Mouse (Mus musculus): Measurements from ENCODE around the gene Sept9.
A peak's percentile ranks its signal among the peaks of the same experiment; 100 is the strongest.

Sept9 gene

DNA sequence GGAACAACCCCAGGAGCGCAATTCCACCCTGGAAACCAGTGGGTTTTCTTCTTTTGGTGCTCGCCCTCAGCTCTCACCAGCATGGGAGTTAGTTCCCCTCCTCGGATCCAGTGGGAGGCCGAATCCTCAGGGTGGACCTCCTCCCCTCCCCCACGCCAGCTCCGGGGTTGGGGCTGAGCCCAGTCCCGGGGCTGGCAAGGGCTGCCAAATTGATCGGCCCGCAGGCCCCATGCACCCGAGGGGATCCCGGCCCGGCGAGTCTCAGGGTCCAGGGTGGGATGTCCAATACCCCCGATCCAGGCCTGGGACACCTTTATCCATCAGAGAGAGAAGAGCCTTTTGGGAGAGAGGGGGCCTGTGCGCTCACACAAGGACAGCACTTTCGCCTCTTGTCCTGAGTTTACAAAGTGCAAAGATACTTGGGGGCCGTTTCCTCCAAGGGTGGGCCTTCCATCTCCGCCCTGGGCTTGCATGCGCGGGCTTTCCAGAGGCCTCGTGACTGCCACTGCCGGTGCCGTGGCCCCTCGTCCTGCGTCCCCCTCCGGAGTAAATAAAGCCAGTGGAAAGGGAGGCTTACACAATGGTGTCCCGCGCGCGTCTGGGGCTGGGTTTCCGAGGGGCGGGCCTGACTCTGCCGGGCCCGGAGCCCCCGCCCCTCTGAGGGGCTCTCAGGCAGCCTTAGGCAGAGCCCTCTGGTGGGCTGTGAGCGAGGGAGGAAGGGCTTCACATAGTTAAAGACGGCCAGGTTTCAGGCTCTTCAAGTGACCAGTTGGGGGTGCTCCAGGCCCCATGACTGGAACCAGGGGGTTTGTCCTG, 67.7 kb downstream of the Sept9 start:
- peak; percentile 49 for DNase-seq

GRCm38 (mm10) chr11:117267828-117268227, 68.4 kb downstream of the Sept9 start:
- DNase-seq: no peak

DNA sequence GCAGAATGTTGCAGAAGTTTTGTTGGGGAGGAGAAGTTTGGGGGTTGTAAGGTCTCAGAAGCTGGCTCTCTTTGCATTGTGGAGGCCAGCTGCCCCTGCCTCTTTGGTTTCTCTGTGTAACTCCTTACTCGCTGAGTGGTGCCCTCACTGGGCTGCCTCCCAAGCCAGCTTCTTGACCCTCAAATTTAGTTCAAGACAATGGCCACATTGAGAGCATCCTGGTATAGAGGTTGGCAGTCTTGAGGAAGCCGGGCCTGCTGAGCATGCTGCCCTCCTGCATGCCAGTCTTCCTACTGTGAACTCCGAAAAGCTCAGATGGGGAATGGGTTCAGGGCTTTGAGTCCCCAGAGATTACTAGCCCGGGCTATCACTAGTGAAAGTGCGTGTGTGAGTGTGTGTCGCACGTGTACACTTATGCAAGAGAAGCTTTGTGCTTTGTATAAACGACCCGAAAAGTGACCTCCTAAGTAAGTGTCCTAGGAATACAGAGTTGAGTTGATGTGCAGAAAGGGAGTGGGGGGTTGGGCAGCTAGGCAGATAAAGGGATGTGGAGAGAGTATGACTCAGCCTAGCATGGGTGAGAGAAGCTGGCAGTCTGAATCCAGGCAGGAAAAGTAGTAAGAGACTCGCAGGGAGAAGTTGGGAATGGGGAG, 69.0 kb downstream of the Sept9 start:
- DNase-seq: no peak

- DNase-seq: no peak
These were observed 69.7 kb downstream of the Sept9 start for GRCm38 (mm10) chr11:117269053-117269702.

DNA sequence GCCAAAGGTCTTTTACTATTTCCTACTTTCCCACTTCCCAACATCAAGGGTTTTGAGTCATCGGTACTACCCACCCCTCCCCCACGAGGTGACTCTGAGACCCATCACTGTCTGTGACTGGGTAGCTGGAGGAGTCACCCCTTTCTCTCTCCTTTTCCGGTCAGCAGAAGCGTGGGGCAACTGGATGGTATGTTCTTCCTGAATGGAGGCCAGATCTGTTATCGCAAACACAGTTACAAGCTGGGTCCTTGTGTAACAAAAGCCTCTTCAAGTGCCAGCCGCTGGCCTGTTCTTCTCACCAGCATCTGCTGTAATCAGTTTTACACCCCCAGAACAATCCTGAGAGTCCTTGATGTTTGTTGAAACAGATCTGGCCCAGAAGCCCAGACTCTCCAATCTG, 70.5 kb downstream of the Sept9 start:
- no peak for DNase-seq

GRCm38 (mm10) chr11:117274973-117275372, 75.5 kb downstream of the Sept9 start:
- no peak for DNase-seq

DNA sequence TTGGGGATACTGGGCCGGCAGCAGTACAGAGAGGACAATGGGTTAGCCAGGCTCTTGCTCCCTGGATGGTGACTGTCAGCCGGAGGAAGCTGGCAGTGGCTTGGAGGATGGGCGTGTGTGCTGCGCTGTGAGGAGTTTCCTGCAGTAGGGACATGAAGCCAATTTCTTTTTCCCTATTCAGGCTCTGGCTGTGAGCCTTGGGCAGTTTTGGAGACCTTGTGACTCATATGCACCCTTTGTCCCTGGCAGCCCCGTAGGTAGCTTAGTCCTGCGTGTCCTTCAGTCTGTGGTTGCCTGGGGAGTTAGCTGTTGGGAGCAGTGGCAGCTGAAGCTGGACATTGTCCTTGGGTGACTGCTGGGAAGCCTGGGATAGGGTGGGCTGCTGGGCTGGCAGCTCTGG, 76.5 kb downstream of the Sept9 start:
- no peak for DNase-seq

GRCm38 (mm10) chr11:117276946-117277345, 77.5 kb downstream of the Sept9 start:
- no peak for DNase-seq

GRCm38 (mm10) chr11:117278113-117278512, 78.7 kb downstream of the Sept9 start:
- no peak for DNase-seq

DNA sequence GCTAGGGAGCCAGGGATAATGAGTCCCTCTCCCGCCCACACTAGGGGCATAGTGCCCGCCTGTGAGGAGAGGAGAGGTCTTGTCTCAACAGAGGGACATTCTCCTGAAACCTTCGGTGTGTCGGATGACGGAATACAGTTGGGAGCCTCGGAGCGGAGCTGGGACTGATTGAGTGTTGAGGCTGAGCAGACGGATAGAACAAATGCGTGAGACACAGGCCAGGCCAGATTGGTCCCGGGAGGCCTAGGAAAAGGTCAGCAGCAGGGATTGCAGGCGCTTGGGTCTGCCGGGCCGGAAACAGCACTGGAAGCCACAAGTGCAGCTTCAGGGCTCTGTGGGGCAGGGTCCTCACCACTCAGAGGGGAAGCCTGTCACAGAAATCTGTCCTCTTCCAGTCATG, 79.1 kb downstream of the Sept9 start:
- no peak for DNase-seq

- DNase-seq: no peak
These were observed 80.5 kb downstream of the Sept9 start for GRCm38 (mm10) chr11:117279993-117280392.

- DNase-seq: no peak
These were observed 83.8 kb downstream of the Sept9 start for GRCm38 (mm10) chr11:117283048-117283888.

DNA sequence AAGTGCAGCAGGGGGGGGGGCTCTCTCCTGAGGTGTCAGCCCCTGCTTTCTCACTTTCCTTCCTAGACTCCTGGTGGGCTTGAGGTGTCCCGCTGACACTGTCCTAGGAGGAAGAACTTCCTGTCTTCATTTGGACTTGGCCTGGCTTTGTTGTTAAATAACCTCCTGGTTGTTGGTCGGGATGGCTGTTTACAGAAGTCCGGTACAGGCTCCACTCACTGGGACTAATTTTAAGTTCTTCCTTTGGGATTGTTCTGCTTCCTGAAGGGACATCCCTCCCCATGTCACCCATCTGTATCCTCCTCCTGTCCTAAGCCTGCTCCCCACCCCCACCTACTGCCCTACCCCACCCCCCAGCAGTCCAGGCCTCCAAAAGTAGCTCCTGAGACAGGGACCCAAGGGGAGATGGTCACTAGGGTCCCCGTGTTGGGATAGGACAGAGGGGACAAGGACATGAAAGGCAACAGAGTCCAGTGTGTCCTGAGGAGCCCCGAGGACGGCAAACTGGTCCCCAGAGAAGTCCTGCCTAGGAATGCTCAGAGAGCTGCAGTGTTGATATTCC, 84.5 kb downstream of the Sept9 start:
- DNase-seq: no peak

DNA sequence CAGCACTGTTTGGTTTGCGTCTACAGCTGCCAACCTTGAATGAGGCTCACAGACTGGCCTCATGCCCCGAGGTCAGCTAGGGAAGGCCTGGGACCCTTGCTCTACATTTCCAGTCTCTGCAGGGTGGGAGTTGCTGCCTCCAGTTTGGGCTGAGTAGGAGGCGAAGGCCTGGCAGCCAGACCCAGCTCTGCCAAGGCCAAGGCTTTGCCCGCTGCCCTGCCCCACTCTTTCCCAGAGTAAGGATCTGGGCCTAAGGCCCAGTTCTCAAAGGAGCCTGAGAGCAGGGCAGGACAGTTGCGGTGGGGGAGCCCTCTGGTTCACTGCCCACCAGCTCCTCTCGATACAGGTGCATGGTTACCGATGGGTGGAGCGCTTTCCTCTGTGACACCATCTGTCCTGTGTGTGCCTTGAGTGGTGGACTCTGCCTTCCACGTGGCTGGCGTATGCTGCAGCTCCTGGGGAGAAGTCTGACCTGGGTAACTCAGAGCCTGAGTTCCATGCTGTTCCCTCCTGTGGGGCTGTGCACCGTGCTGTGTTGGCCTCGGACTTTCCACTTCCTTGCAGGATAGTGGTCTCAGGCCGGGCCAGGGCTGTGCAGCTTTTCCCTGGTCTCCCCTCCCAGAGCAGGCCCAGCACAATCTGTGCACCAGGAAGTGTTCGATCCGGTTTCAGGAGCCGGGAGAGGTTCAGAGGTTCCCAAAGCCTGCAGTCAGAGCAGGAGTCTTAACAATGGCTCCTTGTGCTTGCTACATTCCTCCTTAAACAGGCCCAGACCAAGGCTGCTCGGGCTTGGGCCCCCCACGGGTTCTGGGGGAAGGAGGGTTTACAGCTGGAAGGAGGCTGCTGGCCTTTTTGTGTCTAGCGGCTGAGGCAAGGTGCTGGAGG, 85.5 kb downstream of the Sept9 start:
- no peak for DNase-seq

GRCm38 (mm10) chr11:117285606-117285931, 86.1 kb downstream of the Sept9 start:
- DNase-seq: no peak

DNA sequence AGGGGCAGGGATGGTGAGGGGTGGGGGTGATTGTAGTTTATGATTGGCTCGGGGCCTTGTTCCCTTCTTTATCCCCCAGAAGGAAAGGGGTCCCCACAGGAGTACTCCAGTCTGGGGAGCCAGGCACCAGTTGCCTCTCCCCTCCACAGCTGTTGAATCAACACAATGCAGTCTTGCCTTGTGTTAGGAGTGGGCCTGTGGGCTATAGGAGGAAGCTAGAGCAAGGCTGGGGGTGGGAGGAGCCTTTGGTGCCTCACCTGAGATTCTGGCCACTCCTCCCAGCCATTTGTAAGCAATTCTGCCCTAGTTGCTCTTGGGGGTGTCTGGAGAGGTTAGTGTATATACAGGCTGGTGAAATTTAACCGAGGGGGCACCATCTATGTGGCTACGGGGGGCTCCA, 88.3 kb downstream of the Sept9 start:
- DNase-seq: no peak

DNA sequence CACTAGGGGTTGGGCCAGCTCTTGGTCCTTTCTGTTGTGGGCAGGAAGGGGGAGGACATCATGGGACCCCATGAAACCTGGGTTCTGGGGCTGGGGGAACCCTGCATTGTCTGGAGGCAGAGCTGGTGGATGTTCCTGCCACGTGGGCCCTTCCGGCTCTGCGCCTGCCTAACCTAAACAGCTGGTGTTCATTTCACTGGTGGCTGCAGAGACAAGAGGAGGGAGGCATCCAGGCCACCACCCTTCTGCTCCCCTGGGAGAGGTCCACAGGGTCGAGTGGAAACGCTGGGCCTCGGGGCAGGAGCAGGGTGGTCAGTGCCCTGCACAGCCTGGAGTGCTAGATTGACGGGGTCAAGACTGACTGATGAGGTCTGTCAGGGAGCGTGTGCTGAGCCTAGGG, 89.3 kb downstream of the Sept9 start:
- no peak for DNase-seq

DNA sequence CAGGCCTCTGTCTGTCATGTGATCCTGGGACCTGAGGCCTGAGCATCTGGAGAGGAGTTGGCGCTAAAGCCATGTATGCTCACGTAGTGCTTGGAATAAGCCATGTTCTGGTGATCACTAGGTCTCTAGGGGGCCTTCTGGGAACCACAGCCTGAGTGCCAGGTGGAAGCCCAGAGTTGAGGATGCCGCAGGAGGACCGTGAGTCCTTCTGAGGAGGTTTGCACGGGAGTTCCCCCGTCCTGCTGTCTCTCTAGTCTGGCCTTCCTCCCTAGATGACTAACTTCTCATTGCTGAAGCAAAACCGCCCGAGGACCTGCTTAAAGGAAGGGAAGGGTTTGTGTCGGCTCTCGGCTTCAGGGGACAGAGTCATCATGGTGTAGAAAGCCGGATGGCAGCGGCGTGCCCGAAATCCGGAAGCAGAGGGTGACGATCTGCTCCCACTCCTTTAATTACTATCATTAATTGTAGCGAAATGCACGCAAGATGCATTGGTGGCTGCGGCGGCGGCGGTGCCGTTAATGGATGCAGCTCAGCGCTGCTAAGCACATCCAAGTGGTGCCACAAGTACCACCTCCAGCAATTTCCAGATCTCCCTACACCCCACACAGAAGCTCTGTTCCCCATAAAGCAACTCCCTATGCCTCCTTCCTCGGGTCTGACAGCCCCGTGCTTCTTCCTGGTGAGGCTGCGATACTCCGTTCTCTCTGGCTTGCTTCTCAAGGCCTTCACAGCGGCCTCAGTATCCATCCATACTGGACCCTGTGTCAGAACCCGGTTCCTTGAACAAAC, 92.0 kb downstream of the Sept9 start:
- no peak for DNase-seq

DNA sequence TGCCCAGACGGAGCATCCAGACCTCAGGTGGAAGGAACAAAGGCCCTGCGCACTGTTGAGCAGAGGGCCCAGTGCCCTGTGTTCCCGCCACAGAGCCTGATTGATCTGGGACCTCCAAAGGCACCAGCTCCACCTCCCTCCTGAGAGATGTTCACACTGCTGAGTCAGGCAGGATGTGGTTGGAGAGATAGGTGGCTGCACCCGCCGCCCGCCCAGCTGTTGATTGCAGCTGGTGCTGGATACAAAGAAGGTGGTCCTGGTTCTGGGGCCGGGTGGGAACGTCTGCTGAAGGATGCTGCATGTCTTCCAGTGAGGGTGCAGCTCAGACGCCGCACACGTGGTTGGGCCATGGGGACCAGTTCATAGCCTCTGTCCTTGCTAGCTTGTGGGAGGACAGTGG, 93.0 kb downstream of the Sept9 start:
- no peak for DNase-seq

DNA sequence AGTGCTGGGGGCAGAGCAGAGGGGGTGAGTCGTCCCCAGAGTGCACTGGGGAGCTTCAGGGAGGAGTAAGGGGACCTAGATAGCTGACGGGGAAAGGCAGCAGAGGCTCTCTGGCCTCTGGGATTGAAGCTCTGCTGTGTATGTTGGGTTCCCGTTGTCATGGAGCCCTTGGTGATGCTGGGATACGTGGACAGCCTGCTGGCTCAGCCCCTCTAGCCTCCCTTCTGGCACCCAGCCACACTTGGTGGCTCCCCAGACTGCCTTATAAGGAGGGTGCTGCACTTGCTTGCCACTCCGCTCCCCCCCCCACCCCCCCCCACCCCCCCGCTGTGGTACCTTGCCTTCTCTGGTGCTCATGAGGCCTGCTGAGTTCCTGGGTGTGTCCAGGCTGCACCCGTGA, 95.8 kb downstream of the Sept9 start:
- DNase-seq: no peak

DNA sequence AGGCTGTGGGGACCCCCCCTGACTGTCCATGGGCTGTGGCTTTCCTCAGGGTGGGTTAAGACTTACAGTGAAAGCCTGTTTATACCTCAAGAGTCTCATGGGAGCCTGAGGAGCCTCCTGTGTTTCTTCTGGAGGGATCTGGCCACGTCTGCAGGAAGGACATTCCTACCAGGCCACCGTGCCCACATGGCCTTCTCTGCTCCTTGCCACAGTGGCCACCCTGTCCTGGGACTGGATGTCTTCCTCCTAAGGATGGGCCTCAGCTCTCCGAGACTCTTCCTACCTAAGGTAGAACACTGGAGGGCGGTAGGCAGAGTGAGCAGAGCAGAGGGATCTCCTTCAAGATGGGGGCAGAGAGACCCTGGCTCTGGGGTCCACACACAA, 96.6 kb downstream of the Sept9 start:
- DNase-seq: no peak

Data from right cerebral cortex, postnatal 25 days (tissue).